Mouse (Mus musculus): ENCODE results near the gene Pecam1.
A peak's percentile ranks its signal among the peaks of the same experiment; 100 is the strongest.

Pecam1 gene

GRCm38 (mm10) chr11:106698289-106698688 lies 52.1 kb downstream of the Pecam1 start:
- DNase-seq (ENCODE audit: low read depth, low spot score): no peak

- no peak for DNase-seq (ENCODE audit: low read depth, low spot score)
Observed at GRCm38 (mm10) chr11:106695917-106696316, 54.5 kb downstream of the Pecam1 start.

- no peak for DNase-seq (ENCODE audit: low read depth, low spot score)
Observed at GRCm38 (mm10) chr11:106692890-106693289, 57.5 kb downstream of the Pecam1 start.

DNA sequence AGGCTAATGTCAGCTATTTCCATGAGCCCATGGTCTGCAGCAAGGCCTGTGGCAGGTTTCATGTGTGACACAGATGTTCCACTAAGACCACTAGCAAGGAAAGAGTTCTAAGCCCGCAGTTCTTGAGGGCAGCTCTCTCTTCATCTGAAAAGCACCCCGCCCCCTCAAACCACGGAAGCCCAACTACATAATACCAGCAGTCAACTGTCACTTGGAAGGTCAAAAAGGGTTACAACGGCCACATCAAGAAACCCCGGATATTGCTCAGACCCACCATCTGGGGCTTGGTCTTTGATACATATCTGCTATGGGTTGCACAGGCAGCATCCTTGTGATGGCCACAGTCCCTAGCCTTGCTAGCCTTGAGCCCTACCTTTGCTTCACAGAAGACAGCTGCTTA lies 62.1 kb downstream of the Pecam1 start:
- no peak for DNase-seq (ENCODE audit: low read depth, low spot score)

DNA sequence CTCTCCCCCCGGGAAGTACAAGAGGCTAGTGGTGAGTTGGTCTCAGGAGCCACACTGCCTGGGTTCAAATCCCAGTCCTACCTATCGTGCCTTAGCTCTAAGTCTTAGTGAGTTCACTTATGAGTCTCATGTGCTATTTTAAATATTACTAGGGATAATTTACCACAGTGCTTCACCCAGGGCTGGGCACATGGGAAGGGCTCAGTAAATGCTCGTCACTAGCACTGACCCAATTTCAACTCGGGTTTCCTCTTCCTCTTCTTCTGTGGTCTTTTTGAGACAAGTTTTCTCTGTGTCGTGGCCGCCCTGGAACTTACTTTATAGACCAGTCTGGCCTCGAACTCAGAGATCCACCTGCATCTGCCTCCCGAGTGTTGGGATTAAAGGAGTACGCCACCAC lies 63.1 kb downstream of the Pecam1 start:
- no peak for DNase-seq (ENCODE audit: low read depth, low spot score)

DNA sequence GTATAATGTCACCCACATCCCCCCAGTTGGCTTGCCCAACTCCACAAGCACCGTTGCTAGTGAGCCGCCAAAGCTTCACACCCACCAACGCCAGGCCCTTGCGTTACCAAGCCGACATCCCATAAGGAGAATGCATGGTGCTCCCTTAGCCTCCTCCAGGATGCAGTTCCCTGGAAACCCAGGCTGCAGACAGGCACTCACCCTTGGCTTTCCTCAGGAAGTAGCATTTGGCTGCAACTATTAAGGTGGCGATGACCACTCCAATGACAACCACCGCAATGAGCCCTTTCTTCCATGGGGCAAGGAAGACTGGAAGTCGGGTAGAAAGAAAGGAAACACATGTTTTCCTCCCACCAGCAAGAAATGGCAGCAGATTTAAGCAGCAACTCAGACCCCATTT lies 66.4 kb downstream of the Pecam1 start:
- DNase-seq (ENCODE audit: low read depth, low spot score): no peak

DNA sequence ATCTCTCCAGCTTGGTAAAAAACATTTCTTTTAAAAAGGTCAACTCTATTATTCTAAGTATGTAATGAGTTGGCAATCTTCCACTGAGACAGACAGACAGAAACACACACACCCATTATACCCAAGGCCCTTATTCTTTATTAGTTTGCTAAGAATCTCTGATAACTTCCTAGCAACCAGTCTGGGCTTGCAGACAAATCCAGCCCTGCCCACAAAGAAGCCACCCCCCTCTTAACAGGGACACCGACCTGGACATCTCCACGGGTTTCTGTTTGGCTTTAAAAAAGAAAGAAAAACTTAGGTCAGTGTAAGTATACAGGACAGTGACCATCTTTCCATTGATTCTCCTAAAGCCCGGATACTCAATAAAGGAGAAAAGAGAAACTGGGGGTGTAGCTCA lies 67.1 kb downstream of the Pecam1 start:
- no peak for DNase-seq (ENCODE audit: low read depth, low spot score)

- no peak for DNase-seq (ENCODE audit: low read depth, low spot score)
Observed at GRCm38 (mm10) chr11:106681138-106681537, 69.3 kb downstream of the Pecam1 start.

- DNase-seq (ENCODE audit: low read depth, low spot score): no peak
Observed at GRCm38 (mm10) chr11:106679874-106680273, 70.6 kb downstream of the Pecam1 start.

DNA sequence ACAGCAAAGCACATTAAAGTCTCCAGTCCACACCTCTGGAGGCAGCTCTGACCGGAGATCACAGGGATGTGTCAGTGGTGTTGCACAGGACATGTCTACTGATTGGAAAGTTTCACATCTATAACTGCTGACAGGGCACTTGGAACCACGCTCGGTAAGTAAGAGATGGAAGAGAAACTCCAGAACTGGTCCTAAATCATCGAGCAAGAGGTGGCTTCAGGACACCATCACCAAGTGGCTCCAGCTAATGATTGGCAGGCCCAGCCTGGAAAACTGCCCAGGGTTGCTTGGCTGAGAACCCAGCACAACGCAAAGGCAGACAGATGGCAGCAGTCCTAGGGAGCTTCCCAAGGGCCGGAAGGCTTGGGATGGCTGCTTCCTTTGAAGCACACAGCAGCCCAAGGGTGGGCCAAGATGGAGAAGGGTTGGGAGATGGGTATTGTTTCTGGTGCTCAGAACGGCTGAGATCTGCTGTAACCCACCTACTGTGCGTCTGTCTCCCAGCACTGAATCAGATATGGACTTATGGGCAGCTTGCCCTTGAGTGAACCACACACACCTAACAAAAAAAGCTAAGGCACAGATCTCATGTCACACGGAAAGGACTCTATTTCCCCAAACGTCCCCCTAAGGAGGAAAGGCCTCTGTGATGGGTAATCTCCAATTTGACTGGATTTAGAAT lies 72.4 kb downstream of the Pecam1 start:
- no peak for DNase-seq (ENCODE audit: low read depth, low spot score)

DNA sequence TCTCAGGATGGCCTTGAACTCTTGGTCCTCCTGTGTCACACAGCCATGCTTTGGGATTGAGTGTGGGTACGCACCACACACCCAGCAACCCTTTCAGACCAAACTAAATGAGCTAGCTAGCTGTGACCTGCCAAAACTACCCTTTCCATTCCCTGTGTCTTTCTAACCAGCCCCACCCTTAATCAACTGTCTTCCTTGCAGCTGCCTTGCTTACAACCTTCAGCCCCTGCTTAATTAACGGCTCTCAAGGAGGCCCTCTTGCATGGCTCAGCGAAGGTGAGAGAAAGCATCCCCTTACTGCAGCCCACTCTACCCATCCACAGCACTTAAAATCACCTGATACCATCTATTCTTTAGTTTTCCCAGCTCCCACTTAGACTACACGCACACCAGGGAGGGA lies 73.1 kb downstream of the Pecam1 start:
- DNase-seq (ENCODE audit: low read depth, low spot score): no peak

- no peak for DNase-seq (ENCODE audit: low read depth, low spot score)
Observed at GRCm38 (mm10) chr11:106675875-106676274, 74.6 kb downstream of the Pecam1 start.

GRCm38 (mm10) chr11:106675201-106675726 lies 75.2 kb downstream of the Pecam1 start:
- DNase-seq (ENCODE audit: low read depth, low spot score): no peak

DNA sequence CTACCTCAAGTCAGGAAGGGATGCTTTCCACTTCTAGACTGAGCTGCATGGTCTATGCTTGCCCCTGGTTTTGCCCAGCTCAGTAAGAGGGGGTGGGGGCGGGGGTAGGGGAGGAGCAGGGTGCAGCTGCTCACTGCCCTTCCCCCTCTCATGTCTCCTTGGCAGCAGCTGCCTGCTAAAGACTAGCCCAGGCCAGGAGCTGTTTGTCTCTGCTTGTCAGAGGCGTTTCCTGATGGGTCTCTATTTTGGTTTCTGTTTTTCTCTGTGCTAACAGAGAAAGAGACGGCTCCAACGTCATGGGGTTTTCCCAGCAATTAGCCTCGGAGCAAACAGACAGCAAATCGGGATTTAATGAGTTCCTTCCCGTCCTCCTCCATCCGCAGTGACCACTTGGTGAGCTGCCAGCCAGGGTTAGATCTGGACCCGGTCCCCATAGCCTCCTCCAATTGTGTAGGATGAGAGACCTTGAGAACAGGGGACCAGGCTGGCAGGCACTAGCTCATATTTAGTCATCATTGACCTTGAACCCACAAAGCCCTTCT lies 75.7 kb downstream of the Pecam1 start:
- peak; percentile 53 for DNase-seq (ENCODE audit: low read depth, low spot score)

DNA sequence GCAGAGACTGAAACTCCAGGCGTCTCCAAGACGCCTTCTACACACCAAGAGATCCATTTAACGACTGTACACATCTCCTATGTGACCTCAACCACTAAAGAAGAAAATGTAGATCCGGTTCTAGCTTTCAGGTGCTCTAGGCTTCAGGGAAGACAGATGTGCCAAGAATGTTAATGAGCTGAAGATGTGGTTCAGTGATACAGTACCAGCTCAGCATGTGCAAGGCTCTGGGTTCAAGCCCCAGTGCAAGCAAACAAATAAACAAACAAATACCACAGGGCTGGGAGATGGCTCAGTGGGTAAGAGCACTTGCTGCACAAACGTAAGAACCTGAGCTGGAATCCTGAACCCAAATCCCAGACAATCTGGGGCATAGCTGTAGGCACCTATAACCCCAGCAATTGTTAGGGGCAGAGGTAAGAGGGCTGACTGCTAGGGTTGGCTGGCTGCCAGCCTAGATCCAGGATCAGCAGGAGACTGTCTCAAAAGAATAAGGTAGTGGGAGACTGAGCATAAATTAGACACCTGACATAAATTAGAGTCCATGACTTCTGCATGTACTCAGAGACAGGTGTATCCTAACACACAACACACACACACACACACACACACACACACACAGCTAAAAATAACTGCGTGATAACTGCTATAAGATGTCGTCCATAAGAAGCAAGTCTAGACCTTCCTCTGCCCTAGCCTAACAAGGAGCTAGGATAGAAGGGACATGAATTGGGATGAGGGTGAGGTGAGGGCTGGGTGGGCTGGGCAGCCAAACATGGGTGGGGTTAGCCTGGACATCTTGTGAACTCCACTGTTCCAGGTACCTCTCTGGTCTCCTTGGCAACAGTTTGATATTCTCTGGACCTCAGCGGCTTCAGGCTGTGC lies 76.5 kb downstream of the Pecam1 start:
- no peak for DNase-seq (ENCODE audit: low read depth, low spot score)

DNA sequence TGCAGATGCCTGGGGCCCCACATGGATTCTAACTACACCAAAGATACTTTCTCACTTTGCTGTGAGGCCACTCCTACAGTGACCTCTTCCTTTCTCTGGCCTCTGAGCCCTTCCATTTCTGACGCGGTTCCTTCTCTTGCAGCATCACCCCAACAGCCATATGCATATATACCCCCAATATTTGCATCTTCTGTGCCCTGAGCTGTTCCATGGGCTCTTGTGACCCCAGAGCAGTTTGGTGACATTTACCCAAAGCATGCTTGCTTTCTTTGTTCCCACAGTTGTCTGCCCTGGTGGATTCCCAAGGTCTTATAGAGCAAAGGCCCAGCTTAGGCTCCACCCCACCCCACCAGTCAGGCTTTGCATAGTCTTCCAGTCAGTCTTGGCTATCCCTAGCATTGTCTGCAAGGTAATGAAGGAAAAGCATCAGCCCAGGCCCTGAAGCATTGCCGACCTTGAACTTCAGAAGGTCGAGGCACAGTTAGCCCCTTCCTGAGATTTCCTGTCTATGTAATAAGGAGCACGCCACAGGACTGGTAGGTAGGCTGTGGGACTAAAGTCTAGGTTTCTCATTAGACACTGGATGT lies 77.4 kb downstream of the Pecam1 start:
- no peak for DNase-seq (ENCODE audit: low read depth, low spot score)

DNA sequence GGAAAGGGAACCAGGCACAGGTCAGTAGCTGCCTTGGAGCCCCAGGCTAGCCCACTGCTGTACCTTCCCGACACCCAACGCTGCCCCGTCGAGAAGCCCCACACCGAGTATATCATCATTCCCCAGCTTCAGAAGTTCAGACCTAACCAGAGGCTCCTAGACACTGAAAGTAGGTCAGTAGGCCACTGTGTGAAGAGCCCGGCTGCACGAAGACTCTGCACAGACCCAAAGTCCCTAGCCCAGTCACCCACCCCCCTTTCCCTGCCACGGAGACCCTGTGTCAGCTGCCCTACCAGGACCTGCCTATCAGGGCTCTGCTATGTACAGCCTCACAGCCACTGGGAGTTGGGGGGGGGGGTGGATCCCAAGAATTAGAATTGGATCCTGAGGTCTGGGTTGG lies 78.6 kb downstream of the Pecam1 start:
- no peak for DNase-seq (ENCODE audit: low read depth, low spot score)

DNA sequence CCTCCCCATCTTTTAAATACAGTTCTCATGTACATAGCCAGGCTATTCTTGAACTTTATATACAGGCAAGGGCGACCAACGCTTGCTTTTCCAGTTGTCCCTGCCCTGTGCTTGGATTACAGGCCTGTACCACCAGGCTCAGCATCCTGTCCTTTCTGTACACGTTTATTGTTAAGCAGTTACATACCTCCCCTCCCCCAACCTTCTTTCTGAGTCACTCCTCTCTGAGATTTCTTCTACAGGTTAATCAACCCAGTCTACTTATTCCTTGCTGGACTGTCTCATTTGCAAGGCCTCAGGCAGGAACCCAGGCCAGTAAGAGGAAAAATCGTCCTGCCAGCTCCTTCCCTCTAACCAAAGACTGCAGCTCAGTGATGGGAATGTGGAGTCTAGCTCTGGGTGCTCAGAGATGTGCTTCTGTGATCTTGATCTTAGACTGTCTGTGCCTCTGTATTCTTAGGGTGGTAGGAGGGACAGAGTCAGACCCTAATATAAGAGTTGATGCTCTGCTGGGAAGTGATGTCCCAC lies 79.4 kb downstream of the Pecam1 start:
- DNase-seq (ENCODE audit: low read depth, low spot score): no peak

DNA sequence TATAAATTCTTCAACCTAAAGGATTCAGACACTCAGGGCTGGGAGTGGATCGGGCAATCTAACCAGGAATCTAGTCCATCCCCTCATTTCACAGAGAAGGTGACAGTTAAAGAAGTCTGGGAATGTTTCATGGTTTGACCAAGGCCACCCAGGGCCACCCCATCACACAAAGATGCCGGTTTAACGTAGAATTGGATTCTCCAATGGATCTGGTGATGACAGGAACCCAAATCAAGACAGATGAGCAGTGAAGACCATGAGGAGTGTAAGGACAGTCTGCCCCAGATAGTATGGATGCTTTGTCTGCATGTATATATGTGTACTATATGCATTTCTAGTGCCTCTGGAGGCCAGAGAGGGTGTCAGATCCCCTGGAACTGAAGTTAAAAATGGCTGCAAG lies 80.2 kb downstream of the Pecam1 start:
- no peak for DNase-seq (ENCODE audit: low read depth, low spot score)

- no peak for DNase-seq (ENCODE audit: low read depth, low spot score)
Observed at GRCm38 (mm10) chr11:106669873-106670173, 80.6 kb downstream of the Pecam1 start.

DNA sequence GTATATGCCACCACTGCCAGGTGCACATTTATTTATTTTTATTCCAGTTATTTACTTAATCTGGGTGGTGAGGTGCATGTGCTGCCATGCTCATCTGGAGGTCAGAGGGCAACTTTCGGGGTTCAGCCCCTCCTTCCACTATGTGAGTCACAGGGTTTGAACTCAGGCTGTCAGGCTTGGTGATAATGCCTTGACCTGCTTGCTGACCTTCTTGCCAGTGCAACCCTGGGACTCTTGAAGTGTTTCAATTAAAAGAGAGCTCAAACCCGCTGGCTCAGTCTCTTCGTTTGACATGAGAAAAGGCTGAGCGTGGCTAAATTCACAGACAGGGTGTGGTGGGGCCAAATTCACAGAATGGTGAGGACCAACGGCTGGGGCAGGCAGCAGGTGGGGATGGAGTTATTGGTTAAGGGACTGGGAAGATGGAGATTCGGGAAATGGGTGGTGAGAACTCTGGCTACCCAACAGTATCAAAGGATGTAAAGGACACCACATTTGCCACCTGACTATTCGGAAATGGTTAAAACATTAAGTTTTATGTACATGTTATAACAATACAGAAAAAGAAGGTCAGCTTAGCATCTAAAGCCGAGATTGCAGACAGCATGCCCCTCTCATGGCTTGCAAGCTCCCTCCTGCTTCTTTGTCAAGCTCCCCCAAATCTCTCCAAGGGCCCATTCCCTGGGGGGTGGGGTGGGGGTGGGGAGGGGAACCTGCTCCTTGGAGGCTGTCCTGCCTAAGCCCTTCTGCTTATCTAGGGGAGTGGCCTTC lies 81.1 kb downstream of the Pecam1 start:
- DNase-seq (ENCODE audit: low read depth, low spot score): no peak
